Mouse (Mus musculus): ENCODE measurements around the gene Clptm1l.

The Clptm1l gene

DNA sequence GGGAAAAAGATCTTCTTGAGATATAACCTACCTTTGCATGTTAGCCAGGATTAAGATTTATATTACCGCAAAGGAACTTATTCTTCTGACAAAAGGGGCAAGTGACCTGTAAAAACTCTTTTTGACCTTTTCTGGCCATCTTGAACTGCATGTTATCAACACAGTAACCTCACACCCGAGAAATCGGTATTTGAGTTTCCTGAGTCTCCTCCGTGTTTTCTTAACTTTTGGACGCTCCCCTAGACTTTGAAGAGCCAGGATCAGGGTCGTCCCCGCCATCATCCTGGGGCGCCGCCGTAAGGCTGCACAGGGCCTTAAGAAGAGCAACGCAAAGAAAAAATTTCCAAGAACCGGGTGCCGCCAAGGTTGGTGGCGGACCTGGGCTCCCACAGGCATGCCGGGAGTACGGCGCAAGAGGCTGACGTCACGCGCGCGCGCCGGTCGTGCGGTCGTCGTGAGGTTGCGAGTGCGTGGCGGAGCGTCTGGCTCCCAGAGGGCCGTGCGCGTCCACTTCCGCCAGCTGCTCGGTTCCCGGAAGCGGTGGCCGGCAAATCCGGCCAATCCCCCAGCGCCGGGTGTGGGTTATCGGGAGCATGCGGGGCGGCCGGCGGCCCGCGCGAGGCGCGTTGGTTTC lies at the start of gene Clptm1l:
Clptm1l (plus strand) TSS at position 485 of the 634 bp plus-strand sequence.
- peak; percentile 92 to 97 for DNase-seq

DNA sequence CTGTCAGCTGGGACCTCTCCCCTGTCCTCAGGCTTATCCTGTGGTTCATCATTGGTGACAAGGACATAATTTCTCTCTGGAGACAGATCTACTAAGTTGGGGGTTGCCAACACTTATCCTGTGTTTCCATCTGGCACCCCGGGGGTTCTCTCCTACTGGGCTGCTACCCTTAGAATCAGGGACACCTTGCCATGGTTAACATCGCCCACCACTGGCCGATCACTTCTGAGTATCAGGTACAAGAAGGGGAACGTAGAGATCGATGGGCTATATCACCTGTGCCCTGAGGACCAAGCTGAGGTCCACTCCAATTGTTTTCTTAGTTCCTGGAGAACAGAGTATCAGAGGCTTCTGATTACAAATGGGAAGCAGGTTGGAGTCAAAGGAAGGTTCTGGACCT lies 39.6 kb upstream of the Clptm1l start:
- DNase-seq: no peak

DNA sequence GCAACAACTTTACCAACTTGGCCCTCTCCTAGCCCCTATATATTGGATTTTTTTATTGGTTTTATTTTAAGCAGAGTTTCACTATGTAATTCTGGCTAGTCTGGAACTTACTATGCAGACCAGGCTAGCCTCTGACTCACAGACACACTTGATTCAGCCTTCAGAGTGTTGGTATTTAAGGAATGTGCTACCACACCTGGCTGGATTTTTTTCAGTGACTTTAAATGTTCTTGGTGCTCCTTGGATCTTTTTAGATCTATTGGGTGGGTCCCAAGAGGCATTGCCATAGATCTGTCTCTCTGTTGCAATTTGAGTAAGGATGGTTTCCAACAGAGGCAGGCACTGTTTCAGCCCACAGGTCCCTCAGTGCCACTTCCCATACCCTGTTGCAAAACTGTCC lies 28.8 kb upstream of the Clptm1l start:
- no peak for DNase-seq

DNA sequence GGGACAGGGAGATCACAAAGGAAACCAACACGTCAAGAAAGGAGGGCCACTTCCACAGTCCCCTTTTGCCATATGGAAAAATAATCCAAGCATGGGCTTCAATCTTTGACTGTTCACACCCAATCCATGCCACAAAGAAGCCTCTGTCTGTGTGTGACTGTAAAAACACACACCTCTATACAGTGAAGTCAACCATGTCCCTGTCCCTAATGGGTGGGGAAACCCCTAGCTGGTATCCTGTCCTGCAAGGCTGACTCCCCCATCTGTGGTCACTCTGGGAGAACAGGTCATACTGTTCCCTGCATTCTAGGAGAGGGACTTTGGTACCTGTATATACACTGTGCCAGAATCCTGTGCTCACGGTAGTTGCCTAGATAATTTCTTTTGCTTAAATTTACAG lies 26.5 kb upstream of the Clptm1l start:
- DNase-seq: no peak

DNA sequence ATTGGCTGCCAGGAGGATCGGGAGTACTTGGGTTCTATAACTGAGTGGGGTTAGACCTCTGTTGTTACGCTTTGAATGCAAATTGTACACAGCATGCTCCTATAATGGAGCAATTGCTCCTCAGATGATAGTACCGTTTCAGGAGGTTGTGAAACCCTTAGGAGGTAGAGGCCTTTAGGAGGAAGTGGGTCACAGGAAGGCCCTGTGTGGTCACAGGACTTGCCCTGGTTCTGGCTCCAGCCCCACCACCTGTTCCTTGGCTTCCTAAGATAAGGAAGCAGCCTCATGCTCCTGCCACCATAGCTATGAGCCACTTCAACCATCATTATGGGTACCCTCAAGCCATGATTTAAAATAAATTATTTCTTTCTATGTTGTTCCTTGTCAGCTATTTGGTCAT lies 12.3 kb upstream of the Clptm1l start:
- DNase-seq: no peak

DNA sequence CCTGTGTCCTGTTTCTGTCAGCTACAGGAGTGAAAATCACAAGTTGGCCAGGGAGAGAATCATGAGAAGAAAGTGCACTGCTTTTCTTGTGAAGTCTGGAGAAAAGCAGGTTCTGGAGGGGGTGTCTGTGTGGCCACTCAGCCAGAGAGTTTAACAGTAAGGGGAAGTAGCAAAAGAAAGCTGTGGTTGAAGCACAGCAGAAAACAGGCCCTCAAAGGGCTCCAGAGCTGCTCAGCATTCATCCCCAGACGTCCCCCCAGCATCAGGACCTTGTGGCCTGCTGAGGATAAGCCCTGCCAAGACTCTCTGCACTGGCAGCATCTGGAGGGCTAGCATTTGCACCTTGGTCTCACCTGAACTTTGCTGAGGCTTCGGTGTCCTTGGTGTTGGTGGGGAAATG lies 11.3 kb upstream of the Clptm1l start:
- no peak for DNase-seq

DNA sequence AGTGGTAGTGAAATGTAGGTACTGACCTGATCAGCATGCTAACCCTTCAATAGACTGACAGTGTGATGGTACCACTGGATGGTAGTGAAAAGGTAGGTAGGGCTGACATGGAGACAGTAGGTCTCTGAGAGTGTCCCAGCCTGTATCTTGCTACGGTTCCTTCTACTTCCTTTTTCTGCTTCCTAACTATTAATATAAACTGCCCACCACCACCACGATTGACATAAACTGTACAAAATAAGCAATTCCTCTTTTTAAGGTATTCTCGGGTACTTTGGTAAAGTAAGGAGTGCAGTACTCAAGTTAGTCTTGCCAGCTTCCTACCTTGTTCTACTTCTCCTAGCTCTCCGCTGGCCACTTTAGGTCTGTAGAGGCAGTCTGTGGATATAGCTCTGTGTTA lies 7.5 kb upstream of the Clptm1l start:
- DNase-seq: no peak

DNA sequence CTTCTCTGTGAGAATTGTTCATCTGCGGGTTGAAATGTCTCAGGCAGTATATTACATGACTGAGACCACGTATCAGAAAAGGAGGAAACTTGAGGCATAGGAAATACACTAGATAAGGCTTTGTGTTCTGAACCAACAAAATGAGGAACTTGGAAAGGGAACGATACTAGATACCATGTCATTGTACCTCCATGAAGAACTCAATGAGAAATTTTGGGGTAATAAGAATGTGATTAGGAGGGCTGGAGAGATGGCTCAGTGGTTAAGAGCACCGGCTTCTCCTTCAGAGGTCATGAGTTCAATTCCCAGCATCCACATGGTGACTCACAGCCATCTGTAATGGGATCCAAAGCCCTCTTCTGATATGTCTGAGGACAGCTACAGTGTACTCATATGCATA lies 3.6 kb upstream of the Clptm1l start:
- DNase-seq: no peak

DNA sequence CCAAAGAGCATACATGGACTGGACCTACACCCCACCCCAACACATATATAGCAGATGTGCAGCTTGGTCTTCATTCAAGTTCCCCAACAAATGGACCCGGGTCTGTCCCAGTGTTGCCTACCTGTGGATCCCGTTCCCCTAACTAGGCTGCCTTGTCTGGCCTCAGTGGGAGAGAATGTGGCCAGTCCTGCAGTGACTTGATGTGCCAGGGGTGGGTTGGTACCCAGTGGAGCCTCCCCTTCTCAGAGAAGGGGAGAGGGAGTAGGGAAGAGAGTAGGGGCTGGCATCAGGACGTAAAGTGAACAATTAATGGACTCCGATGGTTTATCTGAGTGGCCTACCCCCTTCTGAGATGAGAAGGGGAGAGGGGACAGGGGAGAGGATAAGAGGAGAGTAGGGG lies 760 bp upstream of the Clptm1l start:
- DNase-seq: no peak

DNA sequence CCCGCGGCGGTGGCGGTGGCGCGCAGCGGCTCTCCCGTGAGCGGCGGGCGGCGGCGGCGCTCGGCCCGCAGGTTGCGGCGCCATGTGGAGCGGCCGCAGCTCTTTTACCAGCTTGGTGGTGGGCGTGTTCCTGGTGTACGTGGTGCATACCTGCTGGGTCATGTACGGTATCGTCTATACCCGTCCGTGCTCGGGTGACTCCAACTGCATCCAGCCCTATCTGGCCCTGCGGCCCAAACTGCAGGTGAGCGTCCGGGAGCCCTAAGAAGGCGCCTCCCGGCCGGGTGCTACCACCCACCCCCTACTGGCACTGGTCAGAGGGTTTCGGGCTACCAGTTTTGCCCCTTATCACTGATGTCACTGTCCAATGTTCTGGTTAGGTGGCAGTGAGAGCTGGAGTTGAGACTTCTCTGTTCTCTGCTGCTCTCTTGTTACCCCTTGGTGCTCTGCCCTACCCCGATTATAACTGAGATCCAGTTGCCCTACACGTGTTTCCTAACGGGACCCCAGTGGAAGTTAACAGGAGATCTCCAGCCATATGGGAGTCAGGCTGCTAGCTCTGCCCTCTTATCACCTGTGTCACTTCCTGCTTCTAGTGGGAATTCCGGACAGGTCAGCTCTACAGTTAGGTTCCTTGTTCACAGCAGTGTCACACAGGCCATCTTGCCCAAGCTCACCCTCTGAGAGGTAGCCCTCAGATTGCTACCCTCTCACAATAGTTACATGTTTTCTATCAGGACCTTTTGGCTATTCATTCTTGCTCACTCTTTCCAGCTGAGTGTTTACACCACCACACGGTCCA lies 551 bp downstream of the Clptm1l start:
- DNase-seq: no peak

DNA sequence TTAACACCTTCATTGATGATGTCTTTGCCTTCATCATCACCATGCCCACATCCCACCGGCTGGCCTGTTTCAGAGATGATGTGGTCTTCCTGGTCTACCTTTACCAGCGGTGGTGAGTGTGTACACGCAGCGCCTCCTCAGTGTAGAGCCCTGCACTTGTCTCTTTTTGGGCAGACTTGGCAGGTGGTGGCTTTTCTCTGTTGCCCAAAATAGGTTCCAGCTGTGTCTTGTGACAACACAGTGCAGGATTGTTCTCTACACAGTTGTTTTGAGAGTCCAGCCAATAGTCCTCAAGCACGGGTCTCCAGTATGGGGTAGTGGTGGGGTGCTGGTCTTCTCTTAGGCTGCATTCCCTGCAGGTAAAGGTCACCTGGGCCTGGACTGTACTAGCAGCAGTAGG lies 14.6 kb downstream of the Clptm1l start:
- no peak for DNase-seq

DNA sequence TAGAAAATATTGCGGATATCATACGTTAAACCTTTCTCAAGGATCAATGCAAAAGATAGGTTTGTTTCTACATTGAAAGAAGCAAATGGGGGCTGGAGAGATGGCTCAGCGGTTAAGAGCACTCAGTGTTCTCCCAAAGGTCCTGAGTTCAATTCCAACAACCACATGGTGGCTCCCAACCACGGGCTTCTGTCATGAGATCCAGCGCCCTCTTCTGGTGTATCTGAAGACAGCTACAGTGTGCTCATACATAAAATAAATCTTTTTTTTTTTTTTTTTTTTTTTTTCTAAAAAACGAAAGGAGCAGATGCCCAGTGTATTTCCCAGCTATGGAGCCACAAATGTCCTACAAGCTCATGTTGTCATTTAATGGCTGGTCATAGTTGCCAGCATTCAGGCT lies 16.8 kb downstream of the Clptm1l start:
- no peak for DNase-seq

DNA sequence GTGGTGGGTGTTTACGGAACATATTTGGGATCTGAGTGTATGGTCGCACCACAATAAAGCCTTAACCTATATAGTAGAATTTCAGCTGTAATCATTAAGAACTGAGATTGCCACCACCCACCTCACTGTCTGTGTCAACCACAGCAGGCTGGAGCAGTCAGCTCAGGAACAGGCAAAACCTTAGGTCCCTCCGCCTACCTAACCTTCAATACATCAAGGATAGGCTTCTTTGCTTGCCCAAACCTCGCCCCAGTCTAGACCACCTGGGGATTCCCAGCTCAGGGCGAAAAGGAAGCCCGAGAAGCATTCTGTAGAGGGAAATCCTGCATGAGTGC lies 22.6 kb downstream of the Clptm1l start:
- DNase-seq: no peak

DNA sequence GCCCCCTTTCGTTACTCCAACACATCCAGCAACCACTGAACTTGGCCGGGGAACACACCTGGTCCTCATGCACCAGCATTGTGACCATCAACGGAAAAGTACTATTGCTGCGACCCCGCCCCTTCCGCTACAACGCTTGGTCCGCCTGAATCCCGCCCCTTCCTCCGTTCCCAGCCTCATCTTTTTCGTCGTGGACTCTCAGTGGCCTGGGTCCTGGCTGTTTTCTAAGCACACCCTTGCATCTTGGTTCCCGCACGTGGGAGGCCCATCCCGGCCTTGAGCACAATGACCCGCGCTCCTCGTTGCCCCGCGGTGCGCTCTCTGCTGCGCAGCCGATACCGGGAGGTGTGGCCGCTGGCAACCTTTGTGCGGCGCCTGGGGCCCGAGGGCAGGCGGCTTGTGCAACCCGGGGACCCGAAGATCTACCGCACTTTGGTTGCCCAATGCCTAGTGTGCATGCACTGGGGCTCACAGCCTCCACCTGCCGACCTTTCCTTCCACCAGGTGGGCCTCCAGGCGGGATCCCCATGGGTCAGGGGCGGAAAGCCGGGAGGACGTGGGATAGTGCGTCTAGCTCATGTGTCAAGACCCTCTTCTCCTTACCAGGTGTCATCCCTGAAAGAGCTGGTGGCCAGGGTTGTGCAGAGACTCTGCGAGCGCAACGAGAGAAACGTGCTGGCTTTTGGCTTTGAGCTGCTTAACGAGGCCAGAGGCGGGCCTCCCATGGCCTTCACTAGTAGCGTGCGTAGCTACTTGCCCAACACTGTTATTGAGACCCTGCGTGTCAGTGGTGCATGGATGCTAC lies 23.1 kb downstream of the Clptm1l start, which contains the start of gene Tert:
Tert (plus strand) TSS at position 167 of the 805 bp plus-strand sequence.
- peak; percentile 36 to 58 for DNase-seq

DNA sequence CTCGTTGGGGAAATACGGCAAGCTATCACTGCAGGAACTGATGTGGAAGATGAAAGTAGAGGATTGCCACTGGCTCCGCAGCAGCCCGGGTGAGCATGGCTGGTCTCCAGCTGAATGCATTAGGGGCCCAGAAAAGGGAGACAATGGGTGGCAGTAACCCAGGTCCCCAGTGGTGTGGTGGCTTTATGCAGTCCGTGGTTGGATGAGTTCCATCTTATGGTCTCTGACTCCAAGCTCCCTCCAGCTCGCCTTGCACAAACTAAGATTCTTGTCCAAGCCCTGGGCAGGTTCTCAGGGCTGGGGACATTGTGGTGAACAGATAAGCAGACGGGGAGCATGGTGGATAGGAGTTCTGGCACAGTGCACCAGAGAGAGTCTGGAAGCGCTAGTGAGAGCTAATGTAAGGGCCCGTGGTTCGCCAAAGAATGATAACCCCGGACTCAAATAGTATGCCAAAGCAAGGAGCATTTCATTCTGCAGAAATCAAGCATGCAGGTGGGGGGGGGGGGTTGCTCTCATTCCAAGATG lies 24.8 kb downstream of the Clptm1l start:
- DNase-seq: no peak

DNA sequence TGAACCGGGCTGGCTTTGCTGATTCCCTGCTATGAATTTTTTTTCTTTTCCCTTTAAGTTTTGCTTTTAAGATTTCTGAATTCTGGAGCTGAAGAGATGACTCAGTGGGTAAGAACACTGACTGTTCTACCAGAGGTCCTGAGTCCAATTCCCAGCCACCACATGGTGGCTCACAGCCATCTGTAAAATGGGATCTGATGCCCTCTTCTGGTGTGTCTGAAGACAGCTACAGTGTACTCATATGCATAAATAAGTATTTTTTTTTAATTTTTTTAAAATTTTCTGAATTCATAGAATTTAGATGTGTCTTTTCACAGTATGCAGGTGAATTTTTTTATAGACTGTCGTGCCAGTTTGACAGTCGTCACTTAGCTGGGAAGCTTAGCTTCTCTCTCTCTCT lies 28.0 kb downstream of the Clptm1l start:
- DNase-seq: no peak

DNA sequence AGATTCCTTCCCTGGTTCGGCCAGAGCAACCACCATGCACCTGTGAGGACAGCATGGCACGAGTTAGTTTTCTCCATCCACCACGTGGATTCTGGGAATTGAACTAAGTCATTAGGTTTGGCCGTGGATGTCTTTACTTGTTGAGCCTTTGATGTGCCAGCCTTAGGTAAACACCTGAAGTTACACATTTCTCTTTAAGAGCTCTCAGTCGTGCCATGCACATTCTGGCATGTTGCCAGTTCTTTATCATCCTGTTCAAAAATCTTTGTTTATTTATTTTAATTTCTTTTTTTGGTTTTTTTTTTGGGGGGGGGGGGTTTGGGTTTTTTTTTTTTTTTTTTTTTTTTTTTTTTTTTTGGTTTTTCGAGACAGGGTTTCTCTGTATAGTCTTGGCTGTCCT lies 34.0 kb downstream of the Clptm1l start:
- no peak for DNase-seq

DNA sequence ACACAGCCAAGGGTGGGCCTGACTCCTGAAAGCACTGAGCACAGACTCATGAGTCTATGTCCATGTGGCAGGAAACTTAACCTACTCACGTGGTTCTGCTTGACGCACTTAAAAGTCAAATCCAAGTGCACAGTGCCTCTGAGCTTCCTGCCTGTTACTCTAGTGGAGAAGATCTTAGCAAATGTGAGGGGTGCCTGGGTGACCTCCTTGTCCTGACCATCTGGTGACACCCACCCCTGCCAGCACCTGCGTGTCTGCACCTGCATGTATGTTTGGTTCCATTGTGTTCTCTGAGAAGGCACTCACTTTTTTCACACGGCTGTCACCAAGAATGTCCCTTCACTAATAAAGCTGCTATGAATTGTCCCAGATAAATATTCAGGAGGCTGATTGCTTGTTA lies 37.5 kb downstream of the Clptm1l start:
- DNase-seq: no peak

DNA sequence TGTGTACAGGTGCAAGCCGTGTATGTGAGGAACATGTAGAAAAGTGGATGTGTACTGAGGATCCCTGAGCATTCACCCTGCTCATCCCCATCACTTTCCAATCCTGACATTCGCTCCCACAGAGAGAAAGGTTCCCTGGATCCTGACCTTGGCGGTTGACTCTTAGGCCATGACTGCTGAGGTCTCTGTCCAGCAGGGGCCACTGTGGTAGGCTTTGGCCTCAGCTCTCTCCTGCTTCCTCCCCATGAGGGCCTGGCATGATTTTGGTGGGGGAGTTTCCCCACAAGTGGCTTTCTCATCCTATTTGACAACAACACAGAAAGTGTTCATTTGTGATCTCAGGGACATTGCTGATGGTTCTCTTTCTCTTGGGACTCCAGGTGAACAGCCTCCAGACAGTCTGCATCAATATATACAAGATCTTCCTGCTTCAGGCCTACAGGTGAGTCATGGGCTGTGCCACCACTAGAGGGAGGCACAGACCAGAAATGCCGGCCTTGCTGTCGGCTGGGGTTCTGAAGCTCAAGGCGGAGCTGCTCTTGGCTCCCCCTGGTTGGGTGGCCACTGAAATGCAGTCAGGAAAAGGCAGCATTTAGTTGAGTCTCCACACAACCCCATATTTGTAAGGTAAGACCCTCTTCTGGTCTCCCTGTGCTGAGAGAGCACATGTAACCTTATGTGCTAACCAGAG lies 42.7 kb downstream of the Clptm1l start:
- DNase-seq: peak; percentile 19 to 48

DNA sequence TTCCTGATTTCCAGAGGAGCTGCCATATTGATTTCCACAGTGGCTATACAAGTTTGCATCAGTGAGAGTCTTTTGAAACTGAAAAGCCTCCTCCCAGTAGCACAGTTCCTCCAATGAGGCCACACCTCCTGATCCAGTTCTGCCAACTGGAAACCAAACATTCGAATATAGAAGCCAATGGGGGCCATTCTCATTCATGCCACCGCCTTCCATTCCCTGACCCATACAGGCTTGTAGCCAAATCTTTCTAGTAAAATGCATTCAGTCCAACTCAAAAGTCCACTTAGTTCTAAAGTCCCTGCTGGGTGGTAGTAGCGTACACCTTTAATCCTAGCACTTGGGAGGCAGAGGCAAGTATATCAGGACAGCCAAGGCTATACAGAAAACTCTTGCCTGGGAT lies 49.5 kb downstream of the Clptm1l start:
- no peak for DNase-seq

DNA sequence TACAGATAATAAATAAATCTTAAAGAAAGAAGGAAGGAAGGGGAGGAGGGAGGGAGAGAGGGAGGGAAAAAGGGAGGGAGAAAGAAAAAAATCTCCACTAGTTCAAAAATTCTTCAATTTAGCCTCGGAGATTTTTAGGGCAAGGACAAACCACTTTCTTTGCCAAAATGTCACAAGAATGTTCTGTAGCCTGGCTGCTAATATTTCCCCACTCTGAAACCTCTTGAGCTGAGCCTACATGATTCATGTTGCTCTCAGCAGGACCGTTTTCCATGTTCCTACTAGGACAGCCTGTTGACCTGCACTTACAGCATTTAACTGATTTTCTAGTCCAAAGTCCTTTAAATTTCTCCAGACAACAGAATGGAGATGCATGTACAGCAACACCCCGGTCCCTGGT lies 51.2 kb downstream of the Clptm1l start:
- DNase-seq: no peak

DNA sequence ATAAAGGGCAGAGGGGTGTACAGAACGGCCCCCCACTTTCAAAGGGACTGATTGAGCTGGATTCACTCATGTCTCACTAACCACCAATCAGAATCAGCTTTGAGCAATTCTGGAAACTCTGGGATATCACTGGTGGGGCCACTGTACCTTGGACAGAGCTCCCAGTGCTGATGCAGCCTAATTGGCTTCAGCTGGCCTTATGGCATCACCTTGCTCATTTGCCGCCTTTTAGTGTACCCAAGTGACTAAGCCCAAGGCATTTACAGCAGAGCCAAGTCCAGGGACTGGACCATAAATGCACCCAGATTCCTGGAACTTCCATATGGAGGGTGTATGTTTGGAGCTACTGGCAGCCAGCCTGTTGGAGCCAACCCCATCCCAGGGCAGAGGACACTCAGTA lies 55.1 kb downstream of the Clptm1l start:
- DNase-seq: no peak

DNA sequence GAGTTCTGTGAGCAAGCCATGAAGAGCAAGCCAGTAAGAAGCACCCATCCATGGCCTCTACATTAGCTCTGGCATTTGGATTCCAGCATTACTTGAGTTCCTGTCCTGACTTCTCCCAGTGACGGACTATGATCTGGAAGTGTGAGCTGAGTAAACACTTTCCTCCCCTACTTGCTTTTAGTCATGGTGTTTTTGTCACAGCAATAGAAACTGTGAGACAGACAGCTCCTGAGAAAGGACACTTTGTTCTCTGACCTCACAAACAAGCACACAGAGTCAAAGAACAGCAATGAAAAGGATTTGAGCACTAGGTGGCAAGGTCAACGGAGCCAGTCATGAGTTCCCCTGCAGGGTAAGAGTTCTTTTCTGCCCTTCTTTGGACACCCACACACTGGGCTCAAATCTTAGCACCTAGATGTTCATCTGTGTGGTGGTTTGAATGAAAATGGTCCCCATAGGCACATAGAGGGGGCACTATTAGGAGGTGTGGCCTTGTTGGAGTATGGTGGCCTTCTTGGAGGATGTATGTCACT lies 56.4 kb downstream of the Clptm1l start:
- DNase-seq: no peak

Measured in spleen, adult 18-20 months (tissue).